Mouse (Mus musculus): Measurements from ENCODE around the gene Mfsd2b.

DNA sequence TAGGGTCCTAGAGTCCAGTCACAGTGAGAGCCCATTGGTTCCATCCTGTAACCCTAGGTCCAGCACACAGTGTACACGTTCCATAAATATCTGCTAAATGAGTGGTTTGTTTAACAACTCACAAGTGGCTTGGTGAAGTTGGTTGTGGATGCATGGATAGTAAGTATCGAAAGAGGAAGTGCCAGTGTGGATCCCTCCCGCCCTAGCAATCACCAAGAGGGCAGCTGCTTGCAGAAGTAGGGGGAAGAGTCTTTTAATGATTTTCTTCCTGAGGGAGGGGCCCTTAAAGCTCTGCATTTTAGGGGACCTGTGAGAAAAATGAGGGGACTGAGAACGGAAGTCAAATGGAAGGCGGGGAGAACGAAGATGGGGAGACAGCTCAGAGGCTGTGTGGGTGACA, 34.1 kb downstream of the Mfsd2b start:
- TF ChIP-seq EP300 (IDR thresholded peaks at IDR 0.05; ENCODE audit: insufficient read depth, low read depth, low read length): no peak
- TF ChIP-seq CTCF (IDR thresholded peaks at IDR 0.05; ENCODE audit: low read depth, low read length): no peak

Measured in ES-Bruce4 (cell line).